In genomic region chrX:151520458-151521322, GRCm38 (mm10) we compare ENCODE assay signal across 7 mouse cellular contexts. TPM values are rescaled to one million over a fixed set of nuclear protein-coding genes. Genes with fewer than 3 reads are reported as not detected.
DNase-seq lines count a peak whose midpoint lies in the region; ATAC-seq lines count a peak whose summit lies in the region.

Gene Phf8, plus strand, starts transcription at chrX:151520672.

- peak within 1 kb of the TSS; percentile 95 for H3K27ac ChIP-seq in embryonic facial prominence, embryonic 12.5 days
- H3K27ac ChIP-seq in limb, embryonic 11.5 days (replicated peaks; ENCODE audit: low read depth, low read length): peak within 1 kb of the TSS; percentile 89
- peak within 1 kb of the TSS; percentile 97 for H3K27ac ChIP-seq in midbrain, embryonic 14.5 days (replicated peaks; ENCODE audit: low read depth, low read length)

- H3K36me3 ChIP-seq in embryonic facial prominence, embryonic 12.5 days: no peaks in the 10 kb centered on the region
- H3K36me3 ChIP-seq in limb, embryonic 11.5 days (ENCODE audit: control insufficient read depth, insufficient read depth, low read length): no peaks in the 10 kb centered on the region
- H3K36me3 ChIP-seq in midbrain, embryonic 14.5 days (ENCODE audit: control insufficient read depth, insufficient read depth, low read length): no peaks in the 10 kb centered on the region

- peak; percentile 94 for ATAC-seq in embryonic facial prominence, embryonic 12.5 days (ENCODE audit: insufficient number of reproducible peaks, insufficient read depth, low FRiP score, low TSS enrichment)
- ATAC-seq in limb, embryonic 11.5 days (ENCODE audit: insufficient number of reproducible peaks, low FRiP score, low TSS enrichment, low read depth): peak; percentile 95
- ATAC-seq in midbrain, embryonic 14.5 days (ENCODE audit: low FRiP score, low TSS enrichment): peak; percentile 97

- no peaks in the 10 kb centered on the region for H3K4me1 ChIP-seq in embryonic facial prominence, embryonic 12.5 days
- no peaks in the 10 kb centered on the region for H3K4me1 ChIP-seq in limb, embryonic 11.5 days (ENCODE audit: control insufficient read depth, insufficient read depth, low read length)
- no peaks in the 10 kb centered on the region for H3K4me1 ChIP-seq in midbrain, embryonic 14.5 days (ENCODE audit: control insufficient read depth, insufficient read depth, low read length)

- peak within 1 kb of the TSS; percentile 61 for H3K9ac ChIP-seq in embryonic facial prominence, embryonic 12.5 days
- H3K9ac ChIP-seq in limb, embryonic 11.5 days (ENCODE audit: low read length): peak within 1 kb of the TSS; percentile 67
- H3K9ac ChIP-seq in midbrain, embryonic 14.5 days (replicated peaks; ENCODE audit: low read length): peak within 1 kb of the TSS; percentile 72

- H3K4me2 ChIP-seq in embryonic facial prominence, embryonic 12.5 days (replicated peaks): peak within 1 kb of the TSS; percentile 59
- peak within 1 kb of the TSS; percentile 58 for H3K4me2 ChIP-seq in limb, embryonic 11.5 days (ENCODE audit: low read depth, severe bottlenecking)
- H3K4me2 ChIP-seq in midbrain, embryonic 14.5 days (ENCODE audit: low read length): peak within 1 kb of the TSS; percentile 64

- peak; percentile 95 for DNase-seq in adrenal gland, postnatal 25 days
- peak; percentile 100 for DNase-seq in heart, adult 11 months
- peak; percentile 93 for DNase-seq in kidney, adult 18-20 months
- peak; percentile 93 for DNase-seq in limb, embryonic 11.5 days (ENCODE audit: low spot score)
- DNase-seq in midbrain, embryonic 14.5 days: peak; percentile 97
- DNase-seq in spleen, adult 18-20 months: peak; percentile 91 to 93

- WGBS in embryonic facial prominence, embryonic 12.5 days: 23% methylated on average over 68 of the region's 68 CpGs
- 13% methylated on average over 59 of the region's 68 CpGs for WGBS in limb, embryonic 11.5 days
- 25% methylated on average over 68 of the region's 68 CpGs for WGBS in midbrain, embryonic 14.5 days

- no peaks in the 10 kb centered on the region for H3K9me3 ChIP-seq in embryonic facial prominence, embryonic 12.5 days
- H3K9me3 ChIP-seq in limb, embryonic 11.5 days (ENCODE audit: control insufficient read depth, low read length): no peaks in the 10 kb centered on the region
- no peaks in the 10 kb centered on the region for H3K9me3 ChIP-seq in midbrain, embryonic 14.5 days (ENCODE audit: control insufficient read depth, low read length)

- peak within 1 kb of the TSS; percentile 52 for H3K4me3 ChIP-seq in embryonic facial prominence, embryonic 12.5 days
- peak within 1 kb of the TSS; percentile 40 for H3K4me3 ChIP-seq in limb, embryonic 11.5 days (ENCODE audit: low read depth, low read length)
- peak within 1 kb of the TSS; percentile 53 for H3K4me3 ChIP-seq in midbrain, embryonic 14.5 days (replicated peaks; ENCODE audit: low read depth, low read length)

- H3K27me3 ChIP-seq in embryonic facial prominence, embryonic 12.5 days: 0 out of 2 replicates have a peak, but pooled peaks cover 8% of the 10 kb centered on the region
- H3K27me3 ChIP-seq in limb, embryonic 11.5 days (ENCODE audit: control insufficient read depth, insufficient read depth, low read length): 0 out of 2 replicates have a peak, but pooled peaks cover 3% of the 10 kb centered on the region
- no peaks in the 10 kb centered on the region for H3K27me3 ChIP-seq in midbrain, embryonic 14.5 days (ENCODE audit: control insufficient read depth, insufficient read depth, low read length)

RNA-seq across cellular contexts. Expression of gene Phf8, which starts in this region (rescaled TPM):
- total RNA-seq in adrenal gland, postnatal 25 days (2021): 27.2 and 36.6 TPM in 2 replicates
- 18.2 and 20.0 TPM in 2 replicates for polyA plus RNA-seq in embryonic facial prominence, embryonic 12.5 days (2016; fragmentation: Nextera tagmentation; extraction: Ambion mirVana)
- polyA plus RNA-seq in limb, embryonic 11.5 days (2014; fragmentation: Nextera tagmentation; extraction: Ambion mirVana): 21.0 and 23.9 TPM in 2 replicates
- 18.5 and 29.2 TPM in 2 replicates for polyA plus RNA-seq in midbrain, embryonic 14.5 days (2014; fragmentation: Nextera tagmentation; extraction: Ambion mirVana)

Comparison
In these comparisons a context has a peak if more than half of its experiments do, and no peak if none do; other contexts are left out.
1. Peak in every context shown above with its lines: DNase-seq, ATAC-seq, H3K4me3 ChIP-seq and H3K27ac ChIP-seq.